Mouse (Mus musculus) kidney, postnatal 0 days (tissue): ENCODE data around the gene Mprip. TPM values are rescaled to one million over a fixed set of nuclear protein-coding genes. Genes with fewer than 3 reads are reported as not detected.
A peak's percentile ranks its signal among the peaks of the same experiment; 100 is the strongest.

Experiments
- ATAC-seq: fragments of 200-750 bp; cut with Nextera tagmentation; replicated peaks from 2 replicates; pipeline ENCODE4 v1.8.0; 2017; ENCODE audit warnings: low read depth, moderate number of reproducible peaks, moderate TSS enrichment, moderate library complexity; ENCODE audit not compliant: low FRiP score
- DNase-seq: peaks from one replicate; pipeline ENCODE4 v3.0.0-alpha.2; 2016; ENCODE audit warnings: low spot score
- H3K27ac ChIP-seq: fragments of 300-500 bp; sonication (generic); 2 replicates; pipeline ENCODE4 v1.5.1; 2014; ENCODE audit warnings: mild to moderate bottlenecking
- H3K27me3 ChIP-seq: fragments of 300-500 bp; sonication (generic); 2 replicates; pipeline ENCODE4 v1.6.1; 2014; ENCODE audit warnings: low read length, mixed read lengths; ENCODE audit not compliant: insufficient read depth
- H3K36me3 ChIP-seq: fragments of 300-500 bp; sonication (generic); 2 replicates; pipeline ENCODE4 v1.6.1; 2014; ENCODE audit warnings: low read length, mixed read lengths; ENCODE audit not compliant: insufficient read depth
- H3K4me1 ChIP-seq: fragments of 300-500 bp; sonication (generic); replicated peaks from 2 replicates; pipeline ENCODE4 v1.6.1; 2014; ENCODE audit warnings: antibody characterized with exemption, low read length, mixed read lengths; ENCODE audit not compliant: insufficient read depth
- H3K4me2 ChIP-seq: fragments of 300-500 bp; sonication (generic); 2 replicates; pipeline ENCODE4 v1.6.1; 2014; ENCODE audit warnings: mild to moderate bottlenecking, low read length, moderate library complexity, mixed read lengths
- H3K4me3 ChIP-seq: fragments of 300-500 bp; sonication (generic); replicated peaks from 2 replicates; pipeline ENCODE4 v1.5.1; 2014; ENCODE audit warnings: low read depth, low read length
- H3K9ac ChIP-seq: fragments of 300-500 bp; sonication (generic); 2 replicates; pipeline ENCODE4 v1.6.1; 2014; ENCODE audit warnings: low read depth, low read length
- H3K9me3 ChIP-seq: fragments of 300-500 bp; sonication (generic); replicated peaks from 2 replicates; pipeline ENCODE4 v1.6.1; 2016; ENCODE audit warnings: low read length, inconsistent platforms, mixed read lengths
- CTCF ChIP-seq: IDR thresholded peaks from 2 replicates; pipeline ENCODE4 v1.5.1; 2016; ENCODE audit warnings: antibody characterized with exemption, low read depth, mild to moderate bottlenecking, moderate library complexity
- WGBS: fragments of 180-500 bp; shearing (Covaris S2); extraction: QIAGEN DNeasy Blood & Tissue Kit; methylation state at CpG from one replicate; pipeline ENCODE4 v1.1.7; 2014; 5-methylcytosine and 5-hydroxymethylcytosine counted together
- polyA plus RNA-seq: library from polyadenylated mRNA; unstranded; fragments of >200 nt; fragmentation: Nextera tagmentation; extraction: Ambion mirVana; gene quantifications from 2 replicates; pipeline ENCODE4 v1.2.1, GENCODE M21; 2015

Gene Mprip
- polyA plus RNA-seq, 1 experiment from 2014 or later, result 76.8 TPM

DNA sequence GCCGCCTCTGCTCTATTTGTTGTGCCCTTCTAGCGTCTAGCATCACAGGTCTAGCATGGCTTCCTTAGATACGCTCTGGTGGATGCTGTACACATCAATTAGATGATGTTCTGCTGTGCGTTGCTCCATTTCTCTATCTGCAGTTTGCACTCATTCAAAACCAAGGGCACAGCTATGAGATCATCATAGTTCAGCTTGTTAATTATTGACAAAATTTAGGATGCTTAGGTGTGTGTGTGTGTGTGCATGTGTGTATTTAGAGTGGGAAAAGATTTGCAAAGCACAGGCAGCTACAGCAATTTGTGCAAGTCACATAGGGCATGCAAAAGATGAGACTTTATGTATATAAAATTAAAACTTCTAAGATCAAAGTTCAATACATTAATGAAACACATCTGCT, 12.0 kb upstream of the Mprip start:
- no peak for TF ChIP-seq CTCF
- no peaks in the 10 kb centered on the region for H3K9me3 ChIP-seq
- H3K27me3 ChIP-seq, result no peaks in the 10 kb centered on the region
- no peak overlapping the region for H3K27ac ChIP-seq
- no peak overlapping the region for H3K9ac ChIP-seq
- no peak overlapping the region for H3K4me2 ChIP-seq
- no peak overlapping the region for H3K4me3 ChIP-seq
- no peaks in the 10 kb centered on the region for H3K36me3 ChIP-seq
- H3K4me1 ChIP-seq, result 0 out of 2 replicates have a peak, but pooled peaks cover 4% of the 10 kb centered on the region
- 62% methylated on average over 4 of the region's 4 CpGs for WGBS
- ATAC-seq (no peak), DNase-seq (no peak)

DNA sequence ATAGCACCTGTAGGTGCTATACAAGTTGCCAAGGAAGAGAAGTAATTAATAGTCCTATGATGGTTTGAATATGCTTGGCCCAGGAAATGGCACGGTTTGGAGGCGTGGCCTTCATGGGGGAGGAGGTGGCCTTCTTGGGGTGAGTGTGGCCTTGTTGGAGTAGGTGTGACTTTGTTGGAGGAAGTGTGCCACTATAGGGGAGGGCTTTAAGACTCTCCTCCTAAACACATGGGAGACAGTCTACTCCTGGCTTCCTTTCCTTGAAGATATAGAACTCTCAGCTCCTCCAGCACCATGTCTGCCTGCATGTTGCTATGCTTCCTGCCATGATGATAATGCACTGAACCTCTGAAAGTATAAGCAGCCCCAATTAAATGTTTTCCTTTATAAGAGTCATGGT, 8.1 kb upstream of the Mprip start:
- Histone ChIP-seq H3K9ac (no peak overlapping the region), H3K27me3 (no peaks in the 10 kb centered on the region), H3K27ac (no peak overlapping the region), H3K4me1 (peaks cover 10% of the 10 kb centered on the region; the same call in 1 of the 2 replicates), H3K36me3 (no peaks in the 10 kb centered on the region), H3K9me3 (no peaks in the 10 kb centered on the region), H3K4me2 (no peak overlapping the region), H3K4me3 (no peak overlapping the region)
- DNase-seq (no peak), ATAC-seq (no peak)
- WGBS, result 73% methylated on average over 2 of the region's 2 CpGs
- TF ChIP-seq CTCF, result no peak

DNA sequence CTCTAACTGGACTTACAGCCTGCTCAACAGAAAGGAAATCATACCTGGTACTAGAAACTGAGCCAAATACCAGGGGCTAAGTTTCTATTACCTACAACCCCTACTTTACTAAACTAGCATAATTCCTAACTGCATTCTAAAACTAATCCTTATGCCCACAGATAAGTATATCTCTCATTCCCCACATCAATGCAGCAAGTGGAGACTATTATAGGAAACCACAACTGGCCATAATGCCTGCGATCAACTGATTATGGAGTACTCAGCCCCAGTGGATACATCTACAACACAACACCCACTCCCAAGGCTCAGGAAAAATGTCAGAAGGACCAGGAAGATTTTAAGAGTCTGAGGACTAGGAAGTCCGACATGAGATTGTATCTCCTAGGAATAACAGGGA, 7.6 kb upstream of the Mprip start:
- TF ChIP-seq CTCF, result no peak
- Histone ChIP-seq H3K4me2 (no peak overlapping the region), H3K4me3 (no peak overlapping the region), H3K9ac (no peak overlapping the region), H3K36me3 (no peaks in the 10 kb centered on the region), H3K4me1 (peaks cover 7% of the 10 kb centered on the region; the same call in 1 of the 2 replicates), H3K9me3 (no peaks in the 10 kb centered on the region), H3K27me3 (no peaks in the 10 kb centered on the region), H3K27ac (no peak overlapping the region)
- WGBS, result 94% methylated on average over 2 of the region's 2 CpGs
- no peak for ATAC-seq
- no peak for DNase-seq

DNA sequence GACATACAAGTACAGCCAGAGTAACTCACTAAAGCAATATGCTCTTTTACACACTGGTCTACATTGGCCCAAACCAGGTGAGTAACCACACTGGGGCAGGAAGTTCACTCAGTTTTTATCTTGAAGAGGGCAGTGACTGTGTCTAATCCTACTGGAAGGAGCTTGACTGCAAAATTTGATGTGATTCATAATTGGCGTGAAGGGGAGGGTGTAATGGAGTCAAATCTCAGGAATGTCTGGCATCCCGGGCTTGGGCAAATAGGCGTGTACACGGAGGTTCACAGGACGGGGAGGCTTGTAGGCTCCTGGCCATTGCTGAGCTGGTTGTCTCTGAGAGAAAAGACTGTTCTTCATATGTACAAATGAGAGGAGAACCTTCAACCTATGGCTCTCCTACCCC, 5.8 kb upstream of the Mprip start:
- Histone ChIP-seq H3K4me2 (no peak overlapping the region), H3K4me1 (peaks cover 7% of the 10 kb centered on the region; the same call in 1 of the 2 replicates), H3K9me3 (no peaks in the 10 kb centered on the region), H3K27me3 (no peaks in the 10 kb centered on the region), H3K36me3 (no peaks in the 10 kb centered on the region), H3K9ac (no peak overlapping the region), H3K4me3 (no peak overlapping the region), H3K27ac (peak overlapping the region; percentile 54)
- no peak for DNase-seq
- 54% methylated on average over 5 of the region's 5 CpGs for WGBS
- TF ChIP-seq CTCF, result no peak
- no peak for ATAC-seq

DNA sequence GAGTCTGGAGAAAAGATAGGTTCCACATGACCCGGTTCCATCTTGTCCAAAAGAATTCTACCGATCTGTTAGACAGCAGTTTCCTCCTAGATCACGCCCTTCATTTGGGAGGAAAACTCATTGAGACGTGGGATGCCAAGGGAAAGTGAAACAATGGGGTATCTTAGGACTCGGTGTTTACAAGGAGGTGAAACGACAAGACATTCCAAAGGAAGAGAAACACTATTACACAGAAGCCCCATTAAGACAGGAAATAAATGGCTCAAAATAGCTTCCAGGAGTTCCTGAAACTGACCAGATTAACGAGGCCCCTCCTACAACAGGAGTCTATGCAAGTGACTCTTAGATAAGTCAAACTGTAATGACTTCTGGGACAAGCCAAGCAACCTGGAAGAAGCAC, 5.1 kb upstream of the Mprip start:
- DNase-seq (peak; percentile 14), ATAC-seq (no peak)

DNA sequence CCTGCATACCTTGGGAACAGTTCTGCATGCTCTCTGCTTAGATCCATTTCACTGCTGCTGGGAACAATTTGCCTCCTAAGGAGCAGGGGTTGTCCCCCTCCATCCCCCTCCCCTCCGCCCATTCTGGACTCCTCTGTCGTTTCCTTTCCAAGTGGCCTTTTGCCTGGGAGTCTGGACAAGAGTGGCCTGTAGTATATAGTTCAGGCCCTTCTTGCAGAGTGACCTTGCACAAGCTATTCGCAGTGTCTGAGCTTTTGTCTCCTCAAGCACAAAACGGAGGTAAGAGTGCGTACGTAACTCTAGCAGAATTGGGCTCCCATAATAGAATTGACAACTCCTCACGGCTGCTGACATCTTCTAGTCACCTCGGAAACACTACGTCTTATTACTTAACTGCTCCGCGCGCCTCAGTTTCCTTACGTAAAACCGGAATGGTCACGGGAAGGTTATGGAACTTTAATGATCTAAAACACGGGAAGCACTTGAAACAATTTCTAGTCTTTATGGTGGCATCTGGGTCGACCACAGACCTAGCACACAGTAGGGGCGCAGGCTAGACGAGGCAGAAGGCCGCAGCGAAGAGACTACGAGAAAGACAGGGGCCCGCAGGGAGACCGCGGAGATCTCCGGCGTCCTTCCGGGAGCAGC, 620 bp downstream of the Mprip start:
- Histone ChIP-seq H3K4me1 (peaks cover 26% of the 10 kb centered on the region), H3K27me3 (no peaks in the 10 kb centered on the region), H3K9me3 (no peaks in the 10 kb centered on the region), H3K4me3 (peak overlapping the region; percentile 77), H3K9ac (peak overlapping the region; percentile 90), H3K27ac (peak overlapping the region; percentile 94), H3K36me3 (no peaks in the 10 kb centered on the region), H3K4me2 (peak overlapping the region; percentile 77)
- TF ChIP-seq CTCF, result no peak
- DNase-seq (peak; percentile 28), ATAC-seq (no peak)
- 2% methylated on average over 28 of the region's 28 CpGs for WGBS

More for the DNA sequence above, 5.1 kb upstream of the Mprip start:
- Histone ChIP-seq H3K36me3 (no peaks in the 10 kb centered on the region), H3K27ac (peak overlapping the region; percentile 54), H3K27me3 (no peaks in the 10 kb centered on the region), H3K9me3 (no peaks in the 10 kb centered on the region), H3K9ac (no peak overlapping the region), H3K4me2 (no peak overlapping the region), H3K4me3 (no peak overlapping the region), H3K4me1 (peaks cover 9% of the 10 kb centered on the region)
- WGBS, result 55% methylated on average over 7 of the region's 7 CpGs
- TF ChIP-seq CTCF, result no peak
